Mouse (Mus musculus) liver, adult 2 months (tissue): Measurements from ENCODE around the gene Fam71f2. TPM values are rescaled to one million over a fixed set of nuclear protein-coding genes. Genes with fewer than 3 reads are reported as not detected.

Experiments used
- DNase-seq: peaks from one replicate; pipeline ENCODE4 v3.0.0-alpha.2; 2011; ENCODE audit warnings: low read depth, low spot score; ENCODE audit errors: extremely low read depth
- H3K27ac ChIP-seq: fragments of 200-500 bp; replicated peaks from 2 replicates; pipeline ENCODE4 v1.5.1; 2012; ENCODE audit warnings: low read depth, mild to moderate bottlenecking, control low read depth, inconsistent platforms, low read length; ENCODE audit not compliant: insufficient read depth
- H3K27me3 ChIP-seq: fragments of 200-500 bp; 2 replicates; pipeline ENCODE4 v1.6.1; 2012; ENCODE audit warnings: mild to moderate bottlenecking, moderate library complexity, low read length, inconsistent platforms; ENCODE audit not compliant: control insufficient read depth, insufficient read depth
- H3K36me3 ChIP-seq: fragments of 200-500 bp; 2 replicates; pipeline ENCODE4 v1.6.1; 2012; ENCODE audit warnings: low read length, inconsistent platforms; ENCODE audit not compliant: control insufficient read depth, insufficient read depth
- H3K4me1 ChIP-seq: fragments of 200-500 bp; 2 replicates; pipeline ENCODE4 v1.6.1; 2011; ENCODE audit warnings: low read length; ENCODE audit not compliant: control insufficient read depth, insufficient read depth
- H3K4me3 ChIP-seq: fragments of 200-500 bp; 2 replicates; pipeline ENCODE4 v1.5.1; 2011; ENCODE audit warnings: low read depth, mild to moderate bottlenecking, control low read depth, low read length, moderate library complexity; ENCODE audit not compliant: insufficient read depth
- H3K79me2 ChIP-seq: fragments of 200-500 bp; 2 replicates; pipeline ENCODE4 v1.6.1; 2012; ENCODE audit warnings: inconsistent platforms, mild to moderate bottlenecking, low read length, moderate library complexity; ENCODE audit not compliant: control insufficient read depth, insufficient read depth
- H3K9ac ChIP-seq: fragments of 200-500 bp; 2 replicates; pipeline ENCODE4 v1.6.1; 2012; ENCODE audit warnings: low read depth, mild to moderate bottlenecking, control low read depth, inconsistent platforms, low read length
- CTCF ChIP-seq: fragments of 200-500 bp; IDR thresholded peaks from 2 replicates; pipeline ENCODE4 v1.5.1; 2011; ENCODE audit warnings: low read depth, low read length, control low read depth
- POLR2A ChIP-seq: fragments of 200-500 bp; IDR thresholded peaks from 2 replicates; pipeline ENCODE4 v1.6.1; 2011; ENCODE audit warnings: low read length, control low read depth; ENCODE audit not compliant: insufficient read depth; ENCODE audit errors: extremely low read depth
- WGBS: fragments of 180-500 bp; shearing (Covaris S2); methylation state at CpG from one replicate; pipeline ENCODE4 v1.1.7; 2018; 5-methylcytosine and 5-hydroxymethylcytosine counted together
- polyA plus RNA-seq: library from polyadenylated mRNA; depleted of rRNA; stranded (reverse); fragments of >200 nt; gene quantifications from 2 replicates; pipeline ENCODE4 v1.2.3, GENCODE M21; 2012
- total RNA-seq: library from RNA; depleted of rRNA; stranded (reverse); fragments of >200 nt; gene quantifications from 2 replicates; pipeline ENCODE4 v1.2.3, GENCODE M21; 2014

Fam71f2 gene
- total and polyA plus RNA-seq, 2 experiments, result not detected

GRCm38 (mm10) chr6:29240806-29241205 is 38.6 kb upstream of the Fam71f2 start:
- H3K27ac ChIP-seq, result no peak overlapping the region
- peaks cover 3% of the 10 kb centered on the region for H3K4me1 ChIP-seq
- H3K79me2 ChIP-seq, result no peaks in the 10 kb centered on the region
- H3K27me3 ChIP-seq, result no peaks in the 10 kb centered on the region
- H3K4me3 ChIP-seq, result no peak overlapping the region
- no peak overlapping the region for H3K9ac ChIP-seq
- H3K36me3 ChIP-seq, result no peaks in the 10 kb centered on the region
- TF ChIP-seq POLR2A (no peak), CTCF (peak; percentile 55)
- DNase-seq, result no peak
- 55% methylated on average over 2 of the region's 2 CpGs for WGBS

GRCm38 (mm10) chr6:29241697-29242096 is 37.7 kb upstream of the Fam71f2 start:
- H3K79me2 ChIP-seq, result no peaks in the 10 kb centered on the region
- peak; percentile 18 for DNase-seq
- no peaks in the 10 kb centered on the region for H3K27me3 ChIP-seq
- H3K4me1 ChIP-seq, result peaks cover 9% of the 10 kb centered on the region
- H3K36me3 ChIP-seq, result no peaks in the 10 kb centered on the region
- WGBS, result 33% methylated on average over 2 of the region's 2 CpGs
- no peak overlapping the region for H3K27ac ChIP-seq
- peak; percentile 18; the same call in 1 of the 2 replicates for TF ChIP-seq CTCF
- TF ChIP-seq POLR2A, result no peak
- no peak overlapping the region for H3K9ac ChIP-seq
- no peak overlapping the region for H3K4me3 ChIP-seq

GRCm38 (mm10) chr6:29242265-29242664 is 37.1 kb upstream of the Fam71f2 start:
- H3K79me2 ChIP-seq, result no peaks in the 10 kb centered on the region

GRCm38 (mm10) chr6:29245272-29246120 is 33.9 kb upstream of the Fam71f2 start:
- no peak overlapping the region for H3K4me3 ChIP-seq
- H3K4me1 ChIP-seq, result peaks cover 10% of the 10 kb centered on the region
- 10% methylated on average over 14 of the region's 14 CpGs for WGBS
- H3K9ac ChIP-seq, result no peak overlapping the region
- no peak overlapping the region for H3K27ac ChIP-seq
- TF ChIP-seq CTCF (no peak), POLR2A (no peak)
- H3K27me3 ChIP-seq, result no peaks in the 10 kb centered on the region
- H3K36me3 ChIP-seq, result no peaks in the 10 kb centered on the region
- no peaks in the 10 kb centered on the region for H3K79me2 ChIP-seq
- DNase-seq, result peak; percentile 77

More at GRCm38 (mm10) chr6:29242265-29242664, 37.1 kb upstream of the Fam71f2 start:
- DNase-seq, result no peak
- Histone ChIP-seq H3K27ac (no peak overlapping the region), H3K4me1 (peaks cover 10% of the 10 kb centered on the region), H3K36me3 (no peaks in the 10 kb centered on the region), H3K9ac (no peak overlapping the region), H3K4me3 (no peak overlapping the region), H3K27me3 (no peaks in the 10 kb centered on the region)
- WGBS, result 87% methylated on average over 1 of the region's 1 CpGs
- TF ChIP-seq POLR2A (no peak), CTCF (no peak)

- H3K4me1 ChIP-seq, result peaks cover 10% of the 10 kb centered on the region
- H3K79me2 ChIP-seq, result no peaks in the 10 kb centered on the region
- 22% methylated on average over 3 of the region's 3 CpGs for WGBS
- H3K27ac ChIP-seq, result no peak overlapping the region
- H3K27me3 ChIP-seq, result no peaks in the 10 kb centered on the region
- no peaks in the 10 kb centered on the region for H3K36me3 ChIP-seq
- no peak overlapping the region for H3K4me3 ChIP-seq
- TF ChIP-seq CTCF (no peak), POLR2A (no peak)
- peak; percentile 56 for DNase-seq
- no peak overlapping the region for H3K9ac ChIP-seq
These were observed 33.2 kb upstream of the Fam71f2 start for GRCm38 (mm10) chr6:29246183-29246582.

GRCm38 (mm10) chr6:29246585-29246984 is 32.8 kb upstream of the Fam71f2 start:
- TF ChIP-seq POLR2A (no peak), CTCF (no peak)
- Histone ChIP-seq H3K4me1 (peaks cover 10% of the 10 kb centered on the region), H3K27ac (no peak overlapping the region), H3K9ac (no peak overlapping the region), H3K27me3 (no peaks in the 10 kb centered on the region), H3K79me2 (no peaks in the 10 kb centered on the region), H3K36me3 (no peaks in the 10 kb centered on the region), H3K4me3 (no peak overlapping the region)
- WGBS, result 20% methylated on average over 5 of the region's 5 CpGs
- peak; percentile 39 for DNase-seq
